Mouse (Mus musculus) G1E (cell line): ENCODE data around the gene Lyz1.

Source experiments
- CTCF ChIP-seq: IDR thresholded peaks from 2 replicates; pipeline ENCODE4 v1.5.1; 2012; ENCODE audit warnings: low read depth, low read length, inconsistent platforms, mixed read lengths
- GATA1 ChIP-seq: IDR thresholded peaks from 2 replicates; pipeline ENCODE4 v1.6.1; 2012; ENCODE audit warnings: borderline replicate concordance, low read length, inconsistent platforms, mixed read lengths
- TAL1 ChIP-seq: conservative IDR thresholded peaks from 2 replicates; pipeline ENCODE4 v1.6.1; 2012; ENCODE audit warnings: low read depth, low read length, inconsistent platforms, mixed read lengths

DNA sequence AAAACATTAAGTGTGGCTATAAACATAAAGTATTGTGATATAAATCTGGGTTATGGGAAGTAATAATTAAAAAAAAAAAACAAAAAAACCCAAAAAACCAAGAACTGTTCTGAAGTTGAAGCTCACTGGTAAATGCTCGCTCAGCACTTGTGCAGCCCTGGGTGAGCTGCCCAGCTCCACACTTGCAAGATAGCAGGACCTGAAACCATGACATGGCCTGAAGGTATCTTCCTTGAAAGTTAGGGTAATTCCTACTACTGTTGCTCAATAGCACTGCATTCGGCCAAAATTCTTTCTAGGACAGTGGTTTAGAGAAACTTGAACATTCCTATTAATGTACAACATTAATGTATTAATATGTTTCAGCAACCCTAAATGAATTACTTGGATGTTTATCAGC lies 20.5 kb upstream of the Lyz1 start:
- TF ChIP-seq GATA1 (no peak), CTCF (no peak), TAL1 (no peak)
